Mouse (Mus musculus): ENCODE data around the gene Sec22c.

The Sec22c gene

GRCm38 (mm10) chr9:121706029-121706675, 862 bp upstream of the Sec22c start:
- Histone ChIP-seq H3K4me1 (replicated peaks; ENCODE audit: low read depth, low read length) (peaks cover 48% of the 10 kb centered on the region), H3K27me3 (ENCODE audit: insufficient read depth, low read length) (no peaks in the 10 kb centered on the region; the same call in 1 of the 2 replicates), H3K9me3 (ENCODE audit: low read length) (no peaks in the 10 kb centered on the region), H3K36me3 (ENCODE audit: insufficient read depth, low read length) (0 out of 2 replicates have a peak, but pooled peaks cover 3% of the 10 kb centered on the region), H3K4me3 (replicated peaks; ENCODE audit: low read length) (peak overlapping the region; percentile 87; the same call in 1 of the 2 replicates)
- TF ChIP-seq NANOG (IDR thresholded peaks at IDR 0.05; ENCODE audit: borderline replicate concordance, low read length): no peak
- no peak for TF ChIP-seq CTCF (conservative IDR thresholded peaks at IDR 0.05; ENCODE audit: low read length)
- TF ChIP-seq POU5F1 (IDR thresholded peaks at IDR 0.05; ENCODE audit: borderline replicate concordance, low read length): no peak

GRCm38 (mm10) chr9:121704261-121704645, 1.0 kb downstream of the Sec22c start:
- no peaks in the 10 kb centered on the region for H3K9me3 ChIP-seq (ENCODE audit: low read length)
- no peak for TF ChIP-seq POU5F1 (IDR thresholded peaks at IDR 0.05; ENCODE audit: borderline replicate concordance, low read length)
- TF ChIP-seq NANOG (IDR thresholded peaks at IDR 0.05; ENCODE audit: borderline replicate concordance, low read length): no peak
- TF ChIP-seq CTCF (conservative IDR thresholded peaks at IDR 0.05; ENCODE audit: low read length): no peak
- no peaks in the 10 kb centered on the region; the same call in 1 of the 2 replicates for H3K27me3 ChIP-seq (ENCODE audit: insufficient read depth, low read length)
- H3K4me3 ChIP-seq (replicated peaks; ENCODE audit: low read length): peak overlapping the region; percentile 87
- peaks cover 6% of the 10 kb centered on the region; the same call in 1 of the 2 replicates for H3K36me3 ChIP-seq (ENCODE audit: insufficient read depth, low read length)
- H3K4me1 ChIP-seq (replicated peaks; ENCODE audit: low read depth, low read length): peaks cover 44% of the 10 kb centered on the region

GRCm38 (mm10) chr9:121697150-121698049, 7.9 kb downstream of the Sec22c start:
- no peak for TF ChIP-seq POU5F1 (IDR thresholded peaks at IDR 0.05; ENCODE audit: borderline replicate concordance, low read length)
- no peak for TF ChIP-seq NANOG (IDR thresholded peaks at IDR 0.05; ENCODE audit: borderline replicate concordance, low read length)
- TF ChIP-seq CTCF (conservative IDR thresholded peaks at IDR 0.05; ENCODE audit: low read length): peak; percentile 97
- H3K36me3 ChIP-seq (ENCODE audit: insufficient read depth, low read length): peaks cover 27% of the 10 kb centered on the region
- no peak overlapping the region for H3K4me3 ChIP-seq (replicated peaks; ENCODE audit: low read length)
- H3K27me3 ChIP-seq (ENCODE audit: insufficient read depth, low read length): no peaks in the 10 kb centered on the region
- peaks cover 9% of the 10 kb centered on the region for H3K9me3 ChIP-seq (ENCODE audit: low read length)
- H3K4me1 ChIP-seq (replicated peaks; ENCODE audit: low read depth, low read length): peaks cover 18% of the 10 kb centered on the region

- no peak for TF ChIP-seq NANOG (IDR thresholded peaks at IDR 0.05; ENCODE audit: borderline replicate concordance, low read length)
- TF ChIP-seq POU5F1 (IDR thresholded peaks at IDR 0.05; ENCODE audit: borderline replicate concordance, low read length): no peak
- no peak for TF ChIP-seq CTCF (conservative IDR thresholded peaks at IDR 0.05; ENCODE audit: low read length)
- Histone ChIP-seq H3K4me3 (replicated peaks; ENCODE audit: low read length) (no peak overlapping the region), H3K4me1 (replicated peaks; ENCODE audit: low read depth, low read length) (peaks cover 17% of the 10 kb centered on the region), H3K36me3 (ENCODE audit: insufficient read depth, low read length) (peaks cover 32% of the 10 kb centered on the region), H3K27me3 (ENCODE audit: insufficient read depth, low read length) (no peaks in the 10 kb centered on the region), H3K9me3 (ENCODE audit: low read length) (peaks cover 9% of the 10 kb centered on the region)
Measured at GRCm38 (mm10) chr9:121696626-121697025, 8.7 kb downstream of the Sec22c start.

- H3K27me3 ChIP-seq (ENCODE audit: insufficient read depth, low read length): no peaks in the 10 kb centered on the region
- H3K4me1 ChIP-seq (replicated peaks; ENCODE audit: low read depth, low read length): peaks cover 15% of the 10 kb centered on the region
- H3K36me3 ChIP-seq (ENCODE audit: insufficient read depth, low read length): peaks cover 39% of the 10 kb centered on the region
- H3K4me3 ChIP-seq (replicated peaks; ENCODE audit: low read length): no peak overlapping the region
- peaks cover 9% of the 10 kb centered on the region for H3K9me3 ChIP-seq (ENCODE audit: low read length)
- TF ChIP-seq POU5F1 (IDR thresholded peaks at IDR 0.05; ENCODE audit: borderline replicate concordance, low read length): no peak
- TF ChIP-seq CTCF (conservative IDR thresholded peaks at IDR 0.05; ENCODE audit: low read length): no peak
- TF ChIP-seq NANOG (IDR thresholded peaks at IDR 0.05; ENCODE audit: borderline replicate concordance, low read length): no peak
Measured at GRCm38 (mm10) chr9:121694736-121695135, 10.6 kb downstream of the Sec22c start.

GRCm38 (mm10) chr9:121690734-121691133, 14.6 kb downstream of the Sec22c start:
- no peak for TF ChIP-seq CTCF (conservative IDR thresholded peaks at IDR 0.05; ENCODE audit: low read length)
- no peak for TF ChIP-seq NANOG (IDR thresholded peaks at IDR 0.05; ENCODE audit: borderline replicate concordance, low read length)
- TF ChIP-seq POU5F1 (IDR thresholded peaks at IDR 0.05; ENCODE audit: borderline replicate concordance, low read length): no peak
- no peaks in the 10 kb centered on the region for H3K27me3 ChIP-seq (ENCODE audit: insufficient read depth, low read length)
- H3K36me3 ChIP-seq (ENCODE audit: insufficient read depth, low read length): peaks cover 41% of the 10 kb centered on the region
- peaks cover 15% of the 10 kb centered on the region for H3K4me1 ChIP-seq (replicated peaks; ENCODE audit: low read depth, low read length)
- H3K4me3 ChIP-seq (replicated peaks; ENCODE audit: low read length): no peak overlapping the region
- H3K9me3 ChIP-seq (ENCODE audit: low read length): no peaks in the 10 kb centered on the region

- Histone ChIP-seq H3K27me3 (ENCODE audit: insufficient read depth, low read length) (no peaks in the 10 kb centered on the region), H3K36me3 (ENCODE audit: insufficient read depth, low read length) (peaks cover 43% of the 10 kb centered on the region), H3K4me1 (replicated peaks; ENCODE audit: low read depth, low read length) (peaks cover 14% of the 10 kb centered on the region), H3K9me3 (ENCODE audit: low read length) (no peaks in the 10 kb centered on the region), H3K4me3 (replicated peaks; ENCODE audit: low read length) (no peak overlapping the region)
- TF ChIP-seq POU5F1 (IDR thresholded peaks at IDR 0.05; ENCODE audit: borderline replicate concordance, low read length) (no peak), CTCF (conservative IDR thresholded peaks at IDR 0.05; ENCODE audit: low read length) (no peak)
Measured at GRCm38 (mm10) chr9:121690200-121690651, 15.1 kb downstream of the Sec22c start.

- no peaks in the 10 kb centered on the region for H3K27me3 ChIP-seq (ENCODE audit: insufficient read depth, low read length)
- no peak for TF ChIP-seq CTCF (conservative IDR thresholded peaks at IDR 0.05; ENCODE audit: low read length)
- TF ChIP-seq NANOG (IDR thresholded peaks at IDR 0.05; ENCODE audit: borderline replicate concordance, low read length): no peak
- TF ChIP-seq POU5F1 (IDR thresholded peaks at IDR 0.05; ENCODE audit: borderline replicate concordance, low read length): no peak
- peaks cover 12% of the 10 kb centered on the region for H3K4me1 ChIP-seq (replicated peaks; ENCODE audit: low read depth, low read length)
- no peak overlapping the region for H3K4me3 ChIP-seq (replicated peaks; ENCODE audit: low read length)
- peaks cover 38% of the 10 kb centered on the region for H3K36me3 ChIP-seq (ENCODE audit: insufficient read depth, low read length)
- no peaks in the 10 kb centered on the region for H3K9me3 ChIP-seq (ENCODE audit: low read length)
Measured at GRCm38 (mm10) chr9:121684702-121685101, 20.6 kb downstream of the Sec22c start.
